Mouse (Mus musculus) stomach, postnatal 0 days (tissue): ENCODE measurements around the gene Pml.

Experiments used
- CTCF ChIP-seq: IDR thresholded peaks from 2 replicates; pipeline ENCODE4 v1.5.1; 2016; ENCODE audit warnings: antibody characterized with exemption, low read depth, mild to moderate bottlenecking, moderate library complexity
- EP300 ChIP-seq: optimal IDR thresholded peaks from 2 replicates; pipeline ENCODE3; 2016; ENCODE audit warnings: antibody characterized with exemption

DNA sequence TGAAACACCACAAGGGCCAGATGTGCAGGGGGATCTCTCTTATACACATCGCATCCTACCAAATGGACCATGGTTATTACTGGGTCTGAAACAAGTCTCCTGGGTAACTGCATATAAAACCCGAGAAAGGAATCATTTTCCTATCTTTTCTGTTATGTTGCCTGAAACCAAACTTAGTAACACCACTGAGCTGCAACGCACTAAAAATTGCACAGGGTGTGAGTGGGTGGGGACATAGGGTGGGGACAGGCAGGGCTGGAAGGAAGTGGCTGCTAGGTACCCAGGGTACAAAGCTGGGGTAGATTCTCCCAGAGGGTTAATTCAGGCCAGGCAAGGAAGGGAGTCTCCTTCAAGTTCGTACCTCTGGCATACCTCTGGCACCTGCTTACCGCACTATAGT, 6.9 kb downstream of the Pml start:
- TF ChIP-seq CTCF: no peak
- TF ChIP-seq EP300: no peak
